Mouse (Mus musculus): Measurements from ENCODE around the gene Mxra7. TPM values are rescaled to one million over a fixed set of nuclear protein-coding genes. Genes with fewer than 3 reads are reported as not detected.
"Not testable (repeated sequence)": the region's sequence is repeated elsewhere in the genome, so short reads cannot be mapped to it uniquely, and the experiment has no call there.

The Mxra7 gene
- total RNA-seq, 1 experiment from 2014 or later, result 1.2 TPM

- no peak for ATAC-seq (replicated peaks in 1 of 2; ENCODE audit: insufficient read depth in 1 of 2, low FRiP score in 2 of 2, low TSS enrichment in 1 of 2, low read depth in 1 of 2, poor library complexity in 2 of 2, severe bottlenecking in 2 of 2)
These were observed 2.6 kb downstream of the Mxra7 start for GRCm38 (mm10) chr11:116825230-116825629.

- ATAC-seq (replicated peaks in 1 of 2; ENCODE audit: insufficient read depth in 1 of 2, low FRiP score in 2 of 2, low TSS enrichment in 1 of 2, low read depth in 1 of 2, poor library complexity in 2 of 2, severe bottlenecking in 2 of 2), result not testable (repeated sequence)
These were observed 4.0 kb downstream of the Mxra7 start for GRCm38 (mm10) chr11:116823885-116824284.

- no peak for ATAC-seq (replicated peaks in 1 of 2; ENCODE audit: insufficient read depth in 1 of 2, low FRiP score in 2 of 2, low TSS enrichment in 1 of 2, low read depth in 1 of 2, poor library complexity in 2 of 2, severe bottlenecking in 2 of 2)
These were observed 4.6 kb downstream of the Mxra7 start for GRCm38 (mm10) chr11:116823255-116823654.

- ATAC-seq (replicated peaks in 1 of 2; ENCODE audit: insufficient read depth in 1 of 2, low FRiP score in 2 of 2, low TSS enrichment in 1 of 2, low read depth in 1 of 2, poor library complexity in 2 of 2, severe bottlenecking in 2 of 2), result no peak
These were observed 5.2 kb downstream of the Mxra7 start for GRCm38 (mm10) chr11:116822626-116823025.

- no peak for ATAC-seq (replicated peaks in 1 of 2; ENCODE audit: insufficient read depth in 1 of 2, low FRiP score in 2 of 2, low TSS enrichment in 1 of 2, low read depth in 1 of 2, poor library complexity in 2 of 2, severe bottlenecking in 2 of 2)
These were observed 5.6 kb downstream of the Mxra7 start for GRCm38 (mm10) chr11:116822215-116822614.

GRCm38 (mm10) chr11:116821057-116821940 is 6.5 kb downstream of the Mxra7 start:
- ATAC-seq (replicated peaks in 1 of 2; ENCODE audit: insufficient read depth in 1 of 2, low FRiP score in 2 of 2, low TSS enrichment in 1 of 2, low read depth in 1 of 2, poor library complexity in 2 of 2, severe bottlenecking in 2 of 2), result no peak

GRCm38 (mm10) chr11:116819932-116820593 is 7.8 kb downstream of the Mxra7 start:
- ATAC-seq (replicated peaks in 1 of 2; ENCODE audit: insufficient read depth in 1 of 2, low FRiP score in 2 of 2, low TSS enrichment in 1 of 2, low read depth in 1 of 2, poor library complexity in 2 of 2, severe bottlenecking in 2 of 2), result no peak

- no peak for ATAC-seq (replicated peaks in 1 of 2; ENCODE audit: insufficient read depth in 1 of 2, low FRiP score in 2 of 2, low TSS enrichment in 1 of 2, low read depth in 1 of 2, poor library complexity in 2 of 2, severe bottlenecking in 2 of 2)
These were observed 9.1 kb downstream of the Mxra7 start for GRCm38 (mm10) chr11:116818722-116819121.

- no peak for ATAC-seq (replicated peaks in 1 of 2; ENCODE audit: insufficient read depth in 1 of 2, low FRiP score in 2 of 2, low TSS enrichment in 1 of 2, low read depth in 1 of 2, poor library complexity in 2 of 2, severe bottlenecking in 2 of 2)
These were observed 10.3 kb downstream of the Mxra7 start for GRCm38 (mm10) chr11:116817567-116817966.

- no peak for ATAC-seq (replicated peaks in 1 of 2; ENCODE audit: insufficient read depth in 1 of 2, low FRiP score in 2 of 2, low TSS enrichment in 1 of 2, low read depth in 1 of 2, poor library complexity in 2 of 2, severe bottlenecking in 2 of 2)
These were observed 11.1 kb downstream of the Mxra7 start for GRCm38 (mm10) chr11:116816769-116817168.

- ATAC-seq (replicated peaks in 1 of 2; ENCODE audit: insufficient read depth in 1 of 2, low FRiP score in 2 of 2, low TSS enrichment in 1 of 2, low read depth in 1 of 2, poor library complexity in 2 of 2, severe bottlenecking in 2 of 2), result no peak
These were observed 12.9 kb downstream of the Mxra7 start for GRCm38 (mm10) chr11:116814884-116815415.

- no peak for ATAC-seq (replicated peaks in 1 of 2; ENCODE audit: insufficient read depth in 1 of 2, low FRiP score in 2 of 2, low TSS enrichment in 1 of 2, low read depth in 1 of 2, poor library complexity in 2 of 2, severe bottlenecking in 2 of 2)
These were observed 13.6 kb downstream of the Mxra7 start for GRCm38 (mm10) chr11:116814076-116814883.

GRCm38 (mm10) chr11:116813610-116814009 is 14.2 kb downstream of the Mxra7 start:
- ATAC-seq (replicated peaks in 1 of 2; ENCODE audit: insufficient read depth in 1 of 2, low FRiP score in 2 of 2, low TSS enrichment in 1 of 2, low read depth in 1 of 2, poor library complexity in 2 of 2, severe bottlenecking in 2 of 2), result no peak

GRCm38 (mm10) chr11:116812793-116813529 is 14.9 kb downstream of the Mxra7 start:
- ATAC-seq (replicated peaks in 1 of 2; ENCODE audit: insufficient read depth in 1 of 2, low FRiP score in 2 of 2, low TSS enrichment in 1 of 2, low read depth in 1 of 2, poor library complexity in 2 of 2, severe bottlenecking in 2 of 2), result no peak

- peak; percentile 68 to 74 for ATAC-seq (replicated peaks in 1 of 2; ENCODE audit: insufficient read depth in 1 of 2, low FRiP score in 2 of 2, low TSS enrichment in 1 of 2, low read depth in 1 of 2, poor library complexity in 2 of 2, severe bottlenecking in 2 of 2)
These were observed 16.6 kb downstream of the Mxra7 start for GRCm38 (mm10) chr11:116810983-116811901.

GRCm38 (mm10) chr11:116810528-116810927 is 17.3 kb downstream of the Mxra7 start:
- no peak for ATAC-seq (replicated peaks in 1 of 2; ENCODE audit: insufficient read depth in 1 of 2, low FRiP score in 2 of 2, low TSS enrichment in 1 of 2, low read depth in 1 of 2, poor library complexity in 2 of 2, severe bottlenecking in 2 of 2)

All from hematopoietic stem cell, adult 5-6 weeks (primary cell).